In genomic region chr9:48687891-48688290, GRCm38 (mm10) we compare ENCODE assay signal across 14 mouse cellular contexts.
"Had no signal": no experiment of that assay in that cellular context is flagged by ENCODE, and none has a peak within 500 bp of the region (broad histone marks: within the 10 kb centered on the region; RNA-seq: fewer than 3 reads in every experiment).

No protein-coding gene starts in this region.

- H3K9ac ChIP-seq: limb, embryonic 12.5 days had no signal

- H3K36me3 ChIP-seq: limb, embryonic 12.5 days had no signal

- ATAC-seq: inflammation-experienced regulatory T-cells, adult 6 months; intestine, postnatal 0 days; lung, postnatal 0 days had no signal

- H3K27ac ChIP-seq: limb, embryonic 12.5 days had no signal

- H3K4me3 ChIP-seq: left cerebral cortex, adult 2 months; limb, embryonic 12.5 days had no signal

- DNase-seq: kidney, adult 9 months; kidney, postnatal 10 days; kidney, postnatal 4 days; lung, adult 2 months; lung, postnatal 36 days; midbrain, embryonic 14.5 days; right cerebral cortex, adult 18-20 months; right cerebral cortex, postnatal 25 days; thymus, postnatal 36 days had no signal

- H3K4me2 ChIP-seq: limb, embryonic 12.5 days had no signal

- H3K9me3 ChIP-seq: limb, embryonic 12.5 days had no signal
